Mouse (Mus musculus) cerebellum, postnatal 14 days (tissue): ENCODE measurements around the gene Ubac2.
A peak's percentile ranks its signal among the peaks of the same experiment; 100 is the strongest.
"Not testable (repeated sequence)": the region's sequence is repeated elsewhere in the genome, so short reads cannot be mapped to it uniquely, and the experiment has no call there.

Source experiments
- DNase-seq, 2 experiments: peaks; one replicate each; pipeline ENCODE4 v3.0.0; 2021; ENCODE audit warnings: mixed read lengths in 2 of 2

The Ubac2 gene

GRCm38 (mm10) chr14:122061376-122061775, 183.0 kb downstream of the Ubac2 start:
- no peak for DNase-seq

GRCm38 (mm10) chr14:122062411-122063090, 184.1 kb downstream of the Ubac2 start:
- no peak for DNase-seq

DNA sequence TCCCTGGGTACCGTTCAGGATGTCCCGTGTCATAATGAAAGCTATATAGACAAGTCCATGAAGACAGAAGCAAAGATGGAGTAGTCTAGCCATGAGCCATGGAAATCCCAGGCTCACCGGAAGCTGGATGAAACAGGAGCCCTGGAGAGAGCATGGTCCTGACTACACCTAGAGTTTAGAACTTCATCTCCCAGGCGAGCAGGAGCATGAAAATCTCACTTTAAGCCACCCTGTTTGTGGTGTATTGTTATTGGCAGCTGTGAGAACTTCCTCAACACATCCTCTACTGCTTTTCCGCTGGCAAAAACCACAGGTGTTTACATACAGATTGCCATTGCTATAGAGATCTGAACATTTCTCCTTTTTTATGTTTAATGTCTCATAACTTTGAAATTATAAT, 185.2 kb downstream of the Ubac2 start:
- DNase-seq, result no peak

DNA sequence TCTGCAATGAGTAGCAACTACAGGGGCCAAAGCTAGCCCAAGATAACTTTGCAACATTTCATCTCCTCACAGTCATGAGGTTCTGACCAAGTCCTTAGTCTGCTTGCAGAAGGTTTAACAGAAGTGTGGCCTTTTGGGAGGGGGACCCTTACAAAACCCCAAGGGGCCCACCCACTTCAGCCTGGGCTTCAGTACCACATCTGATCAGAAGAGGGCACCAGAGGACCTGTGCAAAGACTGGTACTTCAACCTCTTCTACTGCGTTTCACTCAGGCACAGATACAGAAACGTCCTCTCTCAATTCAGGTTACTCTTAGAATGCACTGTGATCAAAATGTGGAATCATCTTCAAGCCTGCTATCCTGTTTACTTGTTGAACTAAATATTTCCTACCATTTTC, 186.1 kb downstream of the Ubac2 start:
- peak; percentile 75 to 85 for DNase-seq

DNA sequence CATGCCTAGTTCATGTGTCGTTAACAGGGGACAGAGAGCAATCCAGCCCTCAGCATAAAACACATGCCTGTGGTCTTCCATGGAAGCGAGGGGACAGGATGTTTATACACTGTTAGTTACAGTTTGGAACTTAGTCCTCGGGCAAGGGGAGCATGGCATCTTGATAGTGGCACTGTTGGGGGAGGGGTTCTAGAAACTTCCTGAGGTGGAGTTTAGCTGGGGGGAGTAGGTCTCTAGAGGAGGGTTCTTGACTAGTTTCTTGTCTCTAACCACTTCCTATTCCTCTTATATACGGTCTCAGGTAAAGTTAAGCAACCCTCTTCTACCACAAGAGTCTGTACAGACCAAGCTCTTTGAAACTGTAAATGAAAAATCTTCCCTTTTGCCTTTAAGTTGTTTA, 187.8 kb downstream of the Ubac2 start:
- DNase-seq, result no peak

GRCm38 (mm10) chr14:122068036-122068435, 189.6 kb downstream of the Ubac2 start:
- not testable (repeated sequence) for DNase-seq

- DNase-seq, result no peak
Observed at GRCm38 (mm10) chr14:122068801-122069695, 190.6 kb downstream of the Ubac2 start.

GRCm38 (mm10) chr14:122069948-122070347, 191.5 kb downstream of the Ubac2 start:
- no peak for DNase-seq
